Mouse (Mus musculus) forebrain, embryonic 16.5 days (tissue): ENCODE measurements at regions not wholly inside any gene's neighbourhood (a gene's known extent, or its start where the extent isn't known, plus 50 kb on each side); places are given as distances from the start of the nearest gene placed in this dataset.

ENCODE experiments used
- ATAC-seq: fragments of 200-750 bp; cut with Nextera tagmentation; 2 replicates; pipeline ENCODE4 v1.8.0; 2017; ENCODE audit warnings: mild to moderate bottlenecking, moderate library complexity
- H3K27ac ChIP-seq: fragments of 300-500 bp; sonication (generic); 2 replicates; pipeline ENCODE4 v1.5.1; 2014; ENCODE audit warnings: low read length, control low read depth
- H3K27me3 ChIP-seq: fragments of 300-500 bp; sonication (generic); replicated peaks from 2 replicates; pipeline ENCODE4 v1.6.1; 2014; ENCODE audit warnings: low read length; ENCODE audit not compliant: control insufficient read depth, insufficient read depth
- H3K36me3 ChIP-seq: fragments of 300-500 bp; sonication (generic); 2 replicates; pipeline ENCODE4 v1.6.1; 2014; ENCODE audit not compliant: control insufficient read depth, insufficient read depth
- H3K4me1 ChIP-seq: fragments of 300-500 bp; sonication (generic); replicated peaks from 2 replicates; pipeline ENCODE4 v1.6.1; 2014; ENCODE audit warnings: low read length; ENCODE audit not compliant: control insufficient read depth, insufficient read depth
- H3K4me2 ChIP-seq: fragments of 300-500 bp; sonication (generic); 2 replicates; pipeline ENCODE4 v1.6.1; 2014; ENCODE audit warnings: mild to moderate bottlenecking, low read length, control low read depth
- H3K4me3 ChIP-seq: fragments of 300-500 bp; sonication (generic); replicated peaks from 2 replicates; pipeline ENCODE4 v1.5.1; 2014; ENCODE audit warnings: mild to moderate bottlenecking, low read length, control low read depth
- H3K9ac ChIP-seq: fragments of 300-500 bp; sonication (generic); replicated peaks from 2 replicates; pipeline ENCODE4 v1.6.1; 2014; ENCODE audit warnings: low read depth, low read length, control low read depth
- H3K9me3 ChIP-seq: fragments of 300-500 bp; sonication (generic); 2 replicates; pipeline ENCODE4 v1.6.1; 2016; ENCODE audit warnings: low read length; ENCODE audit not compliant: control insufficient read depth
- WGBS: fragments of 180-500 bp; shearing (Covaris S2); extraction: QIAGEN DNeasy Blood & Tissue Kit; methylation state at CpG from one replicate; pipeline ENCODE4 v1.1.7; 2014; 5-methylcytosine and 5-hydroxymethylcytosine counted together

- peaks cover 49% of the 10 kb centered on the region for H3K4me1 ChIP-seq
- 4% methylated on average over 5 of the region's 5 CpGs for WGBS
- peak overlapping the region; percentile 50 for H3K9ac ChIP-seq
- peak; percentile 42 for ATAC-seq
- no peaks in the 10 kb centered on the region for H3K36me3 ChIP-seq
- H3K9me3 ChIP-seq = no peaks in the 10 kb centered on the region
- H3K4me3 ChIP-seq = no peak overlapping the region
- no peaks in the 10 kb centered on the region for H3K27me3 ChIP-seq
- H3K4me2 ChIP-seq = peak overlapping the region; percentile 30; the same call in 1 of the 2 replicates
- peak overlapping the region; percentile 91 for H3K27ac ChIP-seq
Measured at GRCm38 (mm10) chr13:28793166-28793935, 160.2 kb downstream of the Sox4 start.

- no peaks in the 10 kb centered on the region for H3K27me3 ChIP-seq
- H3K4me3 ChIP-seq = no peak overlapping the region
- H3K4me2 ChIP-seq = no peak overlapping the region; the same call in 1 of the 2 replicates
- no peaks in the 10 kb centered on the region for H3K36me3 ChIP-seq
- peaks cover 50% of the 10 kb centered on the region for H3K4me1 ChIP-seq
- WGBS = 13% methylated on average over 12 of the region's 12 CpGs
- H3K9me3 ChIP-seq = no peaks in the 10 kb centered on the region
- peak overlapping the region; percentile 91 for H3K27ac ChIP-seq
- no peak overlapping the region for H3K9ac ChIP-seq
- ATAC-seq = peak; percentile 51
Measured at GRCm38 (mm10) chr13:28792461-28793165, 160.9 kb downstream of the Sox4 start.

- WGBS = 30% methylated on average over 4 of the region's 4 CpGs
- Histone ChIP-seq H3K4me1 (peaks cover 56% of the 10 kb centered on the region), H3K27ac (peak overlapping the region; percentile 23; the same call in 1 of the 2 replicates)
Measured at GRCm38 (mm10) chr13:28790381-28790780, 163.1 kb downstream of the Sox4 start.

GRCm38 (mm10) chr13:28787331-28787643 is 166.2 kb downstream of the Sox4 start:
- Histone ChIP-seq H3K9me3 (no peaks in the 10 kb centered on the region), H3K27me3 (no peaks in the 10 kb centered on the region), H3K9ac (no peak overlapping the region), H3K27ac (peak overlapping the region; percentile 48), H3K36me3 (no peaks in the 10 kb centered on the region), H3K4me1 (peaks cover 45% of the 10 kb centered on the region), H3K4me2 (no peak overlapping the region), H3K4me3 (no peak overlapping the region)
- ATAC-seq = no peak
- WGBS = 23% methylated on average over 3 of the region's 3 CpGs

More at GRCm38 (mm10) chr13:28790381-28790780, 163.1 kb downstream of the Sox4 start:
- Histone ChIP-seq H3K36me3 (no peaks in the 10 kb centered on the region), H3K9me3 (no peaks in the 10 kb centered on the region), H3K9ac (no peak overlapping the region), H3K27me3 (no peaks in the 10 kb centered on the region), H3K4me3 (no peak overlapping the region), H3K4me2 (no peak overlapping the region)
- no peak for ATAC-seq

GRCm38 (mm10) chr13:28786629-28787330 is 166.7 kb downstream of the Sox4 start:
- Histone ChIP-seq H3K9ac (no peak overlapping the region), H3K4me2 (no peak overlapping the region), H3K27ac (peak overlapping the region; percentile 48), H3K4me3 (no peak overlapping the region), H3K27me3 (no peaks in the 10 kb centered on the region), H3K36me3 (no peaks in the 10 kb centered on the region), H3K4me1 (peaks cover 47% of the 10 kb centered on the region), H3K9me3 (no peaks in the 10 kb centered on the region)
- ATAC-seq = 0 out of 2 replicates have a peak, but pooled peaks have one; percentile 14
- 11% methylated on average over 9 of the region's 9 CpGs for WGBS

- H3K9me3 ChIP-seq = no peaks in the 10 kb centered on the region
- no peaks in the 10 kb centered on the region for H3K27me3 ChIP-seq
- no peak overlapping the region for H3K4me3 ChIP-seq
- peak overlapping the region; percentile 44 for H3K9ac ChIP-seq
- H3K27ac ChIP-seq = peak overlapping the region; percentile 71
- peaks cover 46% of the 10 kb centered on the region for H3K4me1 ChIP-seq
- H3K36me3 ChIP-seq = no peaks in the 10 kb centered on the region
- peak overlapping the region; percentile 9; the same call in 1 of the 2 replicates for H3K4me2 ChIP-seq
- 0 out of 2 replicates have a peak, but pooled peaks have one; percentile 36 for ATAC-seq
- 11% methylated on average over 10 of the region's 10 CpGs for whole genome bisulfite sequencing
Measured at GRCm38 (mm10) chr13:28782497-28783246, 170.8 kb downstream of the Sox4 start.

GRCm38 (mm10) chr13:28782081-28782480 is 171.4 kb downstream of the Sox4 start:
- H3K36me3 ChIP-seq = no peaks in the 10 kb centered on the region
- H3K4me3 ChIP-seq = no peak overlapping the region
- no peaks in the 10 kb centered on the region for H3K27me3 ChIP-seq
- peak; percentile 24; the same call in 1 of the 2 replicates for ATAC-seq
- peak overlapping the region; percentile 71 for H3K27ac ChIP-seq
- peak overlapping the region; percentile 44 for H3K9ac ChIP-seq
- no peak overlapping the region for H3K4me2 ChIP-seq
- H3K9me3 ChIP-seq = no peaks in the 10 kb centered on the region
- peaks cover 40% of the 10 kb centered on the region for H3K4me1 ChIP-seq
- 9% methylated on average over 5 of the region's 5 CpGs for WGBS

GRCm38 (mm10) chr13:28781660-28782059 is 171.9 kb downstream of the Sox4 start:
- H3K4me1 ChIP-seq = peaks cover 35% of the 10 kb centered on the region
- no peak overlapping the region for H3K4me2 ChIP-seq
- H3K36me3 ChIP-seq = no peaks in the 10 kb centered on the region
- H3K9ac ChIP-seq = peak overlapping the region; percentile 44; the same call in 1 of the 2 replicates
- no peaks in the 10 kb centered on the region for H3K9me3 ChIP-seq
- peak; percentile 14; the same call in 1 of the 2 replicates for ATAC-seq
- WGBS = 15% methylated on average over 5 of the region's 5 CpGs
- peak overlapping the region; percentile 71 for H3K27ac ChIP-seq
- no peak overlapping the region for H3K4me3 ChIP-seq
- no peaks in the 10 kb centered on the region for H3K27me3 ChIP-seq
